Mouse (Mus musculus): Measurements from ENCODE around the gene Hspa8. TPM values are rescaled to one million over a fixed set of nuclear protein-coding genes. Genes with fewer than 3 reads are reported as not detected.

Gene Hspa8
- polyA plus RNA-seq, 1 experiment from 2014 or later = 2,391 TPM

Other genes starting within 250 kb of the Hspa8 start
- not detected in 2 replicates for gene Gm21915, start 130.4 kb upstream of the Hspa8 start, polyA plus RNA-seq (2015; fragmentation: Nextera tagmentation; extraction: Ambion mirVana)
- 9.8 and 10.8 TPM in 2 replicates for gene Clmp, start 115.0 kb upstream of the Hspa8 start, polyA plus RNA-seq (2015; fragmentation: Nextera tagmentation; extraction: Ambion mirVana)
- not detected in 2 replicates for gene Bsx, start 73.1 kb downstream of the Hspa8 start, polyA plus RNA-seq (2015; fragmentation: Nextera tagmentation; extraction: Ambion mirVana)
- gene Jhy, start 163.1 kb downstream of the Hspa8 start, polyA plus RNA-seq (2015; fragmentation: Nextera tagmentation; extraction: Ambion mirVana) = 0.75 and 1.3 TPM in 2 replicates
- gene Crtam, start 203.6 kb downstream of the Hspa8 start, polyA plus RNA-seq (2015; fragmentation: Nextera tagmentation; extraction: Ambion mirVana) = not detected in 2 replicates